Mouse (Mus musculus) kidney, adult 18-20 months (tissue): ENCODE results near the gene Csrnp3.
A peak's percentile ranks its signal among the peaks of the same experiment; 100 is the strongest.

Experiments
- DNase-seq: peaks from one replicate; pipeline ENCODE4 v3.0.0; 2021

Gene Csrnp3

GRCm38 (mm10) chr2:65870919-65871582 lies 25.5 kb downstream of the Csrnp3 start:
- no peak for DNase-seq

- no peak for DNase-seq
Observed at GRCm38 (mm10) chr2:65891590-65891989, 46.0 kb downstream of the Csrnp3 start.

GRCm38 (mm10) chr2:65893241-65893640 lies 47.7 kb downstream of the Csrnp3 start:
- DNase-seq: no peak

GRCm38 (mm10) chr2:65894299-65894698 lies 48.7 kb downstream of the Csrnp3 start:
- DNase-seq: no peak

- peak; percentile 29 for DNase-seq
Observed at GRCm38 (mm10) chr2:65896542-65896941, 51.0 kb downstream of the Csrnp3 start.

GRCm38 (mm10) chr2:65897084-65897483 lies 51.5 kb downstream of the Csrnp3 start:
- no peak for DNase-seq

- no peak for DNase-seq
Observed at GRCm38 (mm10) chr2:65899478-65899877, 53.9 kb downstream of the Csrnp3 start.

GRCm38 (mm10) chr2:65908526-65908925 lies 63.0 kb downstream of the Csrnp3 start:
- no peak for DNase-seq

- DNase-seq: no peak
Observed at GRCm38 (mm10) chr2:65909724-65910521, 64.4 kb downstream of the Csrnp3 start.

- DNase-seq: no peak
Observed at GRCm38 (mm10) chr2:65915994-65916393, 70.4 kb downstream of the Csrnp3 start.

- DNase-seq: no peak
Observed at GRCm38 (mm10) chr2:65920651-65921412, 75.3 kb downstream of the Csrnp3 start.

- no peak for DNase-seq
Observed at GRCm38 (mm10) chr2:65925363-65925941, 79.9 kb downstream of the Csrnp3 start.

GRCm38 (mm10) chr2:65926935-65927708 lies 81.6 kb downstream of the Csrnp3 start:
- no peak for DNase-seq

- DNase-seq: no peak
Observed at GRCm38 (mm10) chr2:65929286-65929685, 83.7 kb downstream of the Csrnp3 start.

GRCm38 (mm10) chr2:65929927-65930326 lies 84.4 kb downstream of the Csrnp3 start:
- DNase-seq: no peak

- no peak for DNase-seq
Observed at GRCm38 (mm10) chr2:65931313-65931712, 85.7 kb downstream of the Csrnp3 start.

GRCm38 (mm10) chr2:65931841-65932311 lies 86.3 kb downstream of the Csrnp3 start:
- DNase-seq: peak; percentile 62

GRCm38 (mm10) chr2:65934099-65934498 lies 88.5 kb downstream of the Csrnp3 start:
- DNase-seq: no peak

- DNase-seq: no peak
Observed at GRCm38 (mm10) chr2:65938900-65939299, 93.3 kb downstream of the Csrnp3 start.

GRCm38 (mm10) chr2:65940351-65940750 lies 94.8 kb downstream of the Csrnp3 start:
- DNase-seq: peak; percentile 32

GRCm38 (mm10) chr2:65942346-65942745 lies 96.8 kb downstream of the Csrnp3 start:
- DNase-seq: no peak

- DNase-seq: no peak
Observed at GRCm38 (mm10) chr2:65948808-65949207, 103.2 kb downstream of the Csrnp3 start.
